Mouse (Mus musculus): ENCODE measurements around the gene Tor2a.

The Tor2a gene

GRCm38 (mm10) chr2:32730854-32731253, 26.2 kb upstream of the Tor2a start:
- DNase-seq = peak; percentile 49

GRCm38 (mm10) chr2:32731911-32732310, 25.1 kb upstream of the Tor2a start:
- no peak for DNase-seq

GRCm38 (mm10) chr2:32732695-32733094, 24.3 kb upstream of the Tor2a start:
- DNase-seq = no peak

- no peak for DNase-seq
Observed at GRCm38 (mm10) chr2:32734480-32734879, 22.6 kb upstream of the Tor2a start.

- peak; percentile 71 for DNase-seq
Observed at GRCm38 (mm10) chr2:32734933-32735332, 22.1 kb upstream of the Tor2a start.

- no peak for DNase-seq
Observed at GRCm38 (mm10) chr2:32736306-32736829, 20.7 kb upstream of the Tor2a start.

- DNase-seq = no peak
Observed at GRCm38 (mm10) chr2:32737008-32737407, 20.0 kb upstream of the Tor2a start.

GRCm38 (mm10) chr2:32739311-32739710, 17.7 kb upstream of the Tor2a start:
- no peak for DNase-seq

GRCm38 (mm10) chr2:32740916-32741272, 16.1 kb upstream of the Tor2a start, which contains the start of gene 6330409D20Rik:
Gene 6330409D20Rik, minus strand, starts transcription at chr2:32741016.
- DNase-seq = no peak

- peak; percentile 67 for DNase-seq
Observed at GRCm38 (mm10) chr2:32741273-32742172, 15.5 kb upstream of the Tor2a start.

GRCm38 (mm10) chr2:32742173-32742531, 14.9 kb upstream of the Tor2a start:
- DNase-seq = no peak

- no peak for DNase-seq
Observed at GRCm38 (mm10) chr2:32744272-32744982, 12.6 kb upstream of the Tor2a start.

- no peak for DNase-seq
Observed at GRCm38 (mm10) chr2:32749082-32749481, 8.0 kb upstream of the Tor2a start.

- DNase-seq = no peak
Observed at GRCm38 (mm10) chr2:32750199-32750598, 6.8 kb upstream of the Tor2a start.

- peak; percentile 55 for DNase-seq
Observed at GRCm38 (mm10) chr2:32750887-32751664, 6.0 kb upstream of the Tor2a start.

GRCm38 (mm10) chr2:32751665-32752033, 5.4 kb upstream of the Tor2a start:
- DNase-seq = no peak

GRCm38 (mm10) chr2:32752181-32752580, 4.9 kb upstream of the Tor2a start:
- DNase-seq = no peak

GRCm38 (mm10) chr2:32756674-32757055, 369 bp upstream of the Tor2a start:
- no peak for DNase-seq

- no peak for DNase-seq
Observed at GRCm38 (mm10) chr2:32758503-32758902, 1.5 kb downstream of the Tor2a start.

- DNase-seq = no peak
Observed at GRCm38 (mm10) chr2:32759001-32759400, 2.0 kb downstream of the Tor2a start.

- DNase-seq = no peak
Observed at GRCm38 (mm10) chr2:32761361-32761760, 4.3 kb downstream of the Tor2a start.

- DNase-seq = no peak
Observed at GRCm38 (mm10) chr2:32761859-32762258, 4.8 kb downstream of the Tor2a start.

GRCm38 (mm10) chr2:32763353-32763752, 6.3 kb downstream of the Tor2a start:
- no peak for DNase-seq
